Mouse (Mus musculus): Measurements from ENCODE around the gene Vezt.

DNA sequence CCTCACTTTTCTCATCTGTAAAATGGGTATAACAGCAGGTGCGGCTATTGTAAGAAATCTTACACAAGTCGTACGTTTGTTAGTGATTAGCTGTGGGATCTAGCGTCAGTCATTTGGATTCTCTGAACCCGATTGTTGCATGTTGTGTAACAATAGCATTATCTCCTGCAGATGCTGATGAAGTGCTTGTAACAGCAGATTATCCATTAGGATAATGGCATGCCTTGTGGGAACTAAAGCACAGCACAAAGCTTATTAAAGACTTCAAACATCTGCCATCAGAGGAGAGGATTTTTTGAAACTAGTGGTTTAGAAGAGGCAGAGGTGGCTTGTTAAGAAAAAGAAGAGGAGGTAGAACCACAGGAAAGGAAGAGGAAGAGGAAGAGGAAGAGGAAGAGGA lies 122.1 kb downstream of the Vezt start:
- TF ChIP-seq CTCF (conservative IDR thresholded peaks at IDR 0.05; ENCODE audit: low read length) (no peak), NANOG (IDR thresholded peaks at IDR 0.05; ENCODE audit: borderline replicate concordance, low read length) (no peak), POU5F1 (IDR thresholded peaks at IDR 0.05; ENCODE audit: borderline replicate concordance, low read length) (no peak)

Data from E14TG2a.4 (cell line).